In the genomic region with DNA sequence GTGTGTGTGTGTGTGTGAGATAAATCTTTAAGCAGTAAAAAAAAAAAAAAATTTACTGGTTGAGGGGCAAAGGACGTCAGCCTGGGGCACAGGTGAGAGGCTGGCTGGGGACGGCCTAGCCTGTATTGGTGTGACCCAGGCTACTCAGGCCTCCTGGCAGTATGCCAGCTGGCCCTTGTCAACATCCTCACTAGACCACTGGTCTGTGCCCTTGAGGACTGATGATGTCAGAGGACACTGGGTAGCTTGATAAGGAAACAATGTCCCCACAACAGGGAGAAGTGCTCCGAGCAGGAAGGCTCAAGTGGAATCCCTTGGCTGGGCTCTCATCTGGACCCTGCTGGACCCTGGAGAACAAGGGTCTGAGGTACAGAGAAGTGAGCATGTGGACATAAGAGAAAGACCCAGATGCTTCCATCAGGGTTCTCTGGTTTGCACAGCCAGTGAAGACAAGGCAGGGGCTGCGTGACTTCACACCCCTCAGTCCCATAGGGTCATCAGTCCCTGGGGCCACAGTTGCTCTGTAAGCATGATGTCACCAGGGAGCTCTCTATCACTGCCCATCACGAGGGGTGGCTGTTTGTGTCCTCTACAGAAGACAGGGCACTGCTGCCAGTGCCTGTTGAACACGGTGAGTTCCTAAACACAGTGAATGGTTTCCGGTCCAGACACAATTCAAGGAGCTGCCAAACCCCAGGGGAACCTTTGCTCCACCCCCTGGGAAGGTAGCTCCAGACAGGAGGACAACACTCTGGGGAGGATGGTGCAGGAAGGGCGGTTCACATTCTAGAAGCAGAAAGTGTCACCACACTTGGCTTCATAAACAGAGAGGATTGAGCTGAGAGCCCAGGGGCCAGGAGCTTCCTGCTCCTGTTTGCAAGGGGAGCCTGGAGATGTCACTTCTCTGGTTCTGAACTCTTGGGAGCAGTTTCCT, we compare ENCODE assay signal across 9 mouse cellular contexts. TPM values are rescaled to one million over a fixed set of nuclear protein-coding genes. Genes with fewer than 3 reads are reported as not detected.
A peak's percentile ranks its signal among the peaks of the same experiment; 100 is the strongest.
DNase-seq lines count a peak whose midpoint lies in the region; ATAC-seq and TF ChIP-seq lines count a peak whose summit lies in the region.
"Had no signal": no experiment of that assay in that cellular context is flagged by ENCODE, and none has a peak within 500 bp of the region (broad histone marks: within the 10 kb centered on the region; RNA-seq: fewer than 3 reads in every experiment).

No protein-coding gene starts in this region.

- ATAC-seq in intestine, embryonic 15.5 days = peak; percentile 41
- ATAC-seq in liver, embryonic 14.5 days (ENCODE audit: insufficient read depth) = 0 out of 2 replicates have a peak, but pooled peaks have one; percentile 31

- DNase-seq in ovary, postnatal 36 days (ENCODE audit: low spot score) = peak; percentile 53
- DNase-seq in ovary, postnatal 10 days (ENCODE audit: low spot score) = no peak
- no peak for DNase-seq in liver, embryonic 14.5 days (ENCODE audit: low read depth in 3 of 3, low spot score in 3 of 3)
- no peak for DNase-seq in embryo, embryonic 10 days (ENCODE audit: low spot score)
- DNase-seq in thymus, postnatal 36 days = no peak
- no peak for DNase-seq in left cerebral cortex, adult 9 months (ENCODE audit: low spot score in 2 of 2)
- no peak for DNase-seq in spleen, postnatal 4 days (ENCODE audit: low spot score in 2 of 2)

- TF ChIP-seq CTCF in liver, embryonic 14.5 days (IDR thresholded peaks at IDR 0.05; ENCODE audit: low read depth) = no peak

- no peak for TF ChIP-seq EP300 in liver, embryonic 14.5 days (IDR thresholded peaks at IDR 0.05; ENCODE audit: low read depth)

- H3K4me3 ChIP-seq in intestine, embryonic 15.5 days (replicated peaks) = no peak overlapping the region
- no peak overlapping the region for H3K4me3 ChIP-seq in liver, embryonic 14.5 days (ENCODE audit: insufficient read depth in 1 of 2, low read depth in 2 of 2, low read length in 2 of 2)
- H3K4me3 ChIP-seq: neural tube, embryonic 13.5 days had no signal

- no peaks in the 10 kb centered on the region for H3K27me3 ChIP-seq in intestine, embryonic 15.5 days (replicated peaks)
- H3K27me3 ChIP-seq in liver, embryonic 14.5 days (ENCODE audit: control insufficient read depth, insufficient read depth, low read length) = peaks cover 3% of the 10 kb centered on the region; the same call in 1 of the 2 replicates
- H3K27me3 ChIP-seq: neural tube, embryonic 13.5 days had no signal

- no peak overlapping the region for H3K4me2 ChIP-seq in intestine, embryonic 15.5 days (replicated peaks)
- H3K4me2 ChIP-seq in liver, embryonic 14.5 days (ENCODE audit: low read depth) = no peak overlapping the region
- H3K4me2 ChIP-seq: neural tube, embryonic 13.5 days had no signal

- no peak overlapping the region for H3K9ac ChIP-seq in intestine, embryonic 15.5 days
- H3K9ac ChIP-seq in liver, embryonic 14.5 days (replicated peaks) = no peak overlapping the region
- H3K9ac ChIP-seq: neural tube, embryonic 13.5 days had no signal

- no peaks in the 10 kb centered on the region for H3K36me3 ChIP-seq in intestine, embryonic 15.5 days
- H3K36me3 ChIP-seq in liver, embryonic 14.5 days (replicated peaks; ENCODE audit: control insufficient read depth, insufficient read depth, low read depth) = no peaks in the 10 kb centered on the region
- H3K36me3 ChIP-seq: neural tube, embryonic 13.5 days had no signal

- peaks cover 8% of the 10 kb centered on the region for H3K4me1 ChIP-seq in intestine, embryonic 15.5 days (replicated peaks)
- 0 out of 4 replicates have a peak, but pooled peaks cover 0 to 6% of the 10 kb centered on the region in 2 experiments for H3K4me1 ChIP-seq in liver, embryonic 14.5 days (replicated peaks; ENCODE audit: control insufficient read depth in 2 of 2, insufficient read depth in 2 of 2, low read length in 1 of 2)
- H3K4me1 ChIP-seq: neural tube, embryonic 13.5 days had no signal

- no peak overlapping the region for H3K27ac ChIP-seq in intestine, embryonic 15.5 days
- no peak overlapping the region for H3K27ac ChIP-seq in liver, embryonic 14.5 days
- H3K27ac ChIP-seq: neural tube, embryonic 13.5 days had no signal

- no peaks in the 10 kb centered on the region for H3K9me3 ChIP-seq in intestine, embryonic 15.5 days
- no peaks in the 10 kb centered on the region for H3K9me3 ChIP-seq in liver, embryonic 14.5 days (ENCODE audit: control insufficient read depth, low read length)
- H3K9me3 ChIP-seq: neural tube, embryonic 13.5 days had no signal

- WGBS in intestine, embryonic 15.5 days = 43% methylated on average over 8 of the region's 8 CpGs
- 40% methylated on average over 8 of the region's 8 CpGs for WGBS in liver, embryonic 14.5 days (ENCODE audit: insufficient replicate concordance)

RNA-seq across cellular contexts. Expression of a gene that starts 12.8 kb away (rescaled TPM):
- 4.0 and 8.3 TPM in 2 replicates for polyA plus RNA-seq in intestine, embryonic 15.5 days (2015; fragmentation: Nextera tagmentation; extraction: Ambion mirVana)
- polyA plus RNA-seq in liver, embryonic 14.5 days (2012; rRNA removed) = 0.13 and 0.19 TPM in 2 replicates
- 0.06 and 0.10 TPM in 2 replicates for polyA plus RNA-seq in liver, embryonic 14.5 days (2014; fragmentation: Nextera tagmentation; extraction: Ambion mirVana)

RNA-seq across cellular contexts. Expression of a gene that starts 29.1 kb away (rescaled TPM):
- polyA plus RNA-seq in intestine, embryonic 15.5 days (2015; fragmentation: Nextera tagmentation; extraction: Ambion mirVana) = 0.15 and 0.52 TPM in 2 replicates
- polyA plus RNA-seq in liver, embryonic 14.5 days (2012; rRNA removed) = 0.02 and 0.03 TPM in 2 replicates
- polyA plus RNA-seq in liver, embryonic 14.5 days (2014; fragmentation: Nextera tagmentation; extraction: Ambion mirVana) = not detected in 2 replicates

RNA-seq across cellular contexts. Expression of a gene that starts 40.4 kb away (rescaled TPM):
- polyA plus RNA-seq in intestine, embryonic 15.5 days (2015; fragmentation: Nextera tagmentation; extraction: Ambion mirVana) = 0.44 and 0.58 TPM in 2 replicates
- polyA plus RNA-seq in liver, embryonic 14.5 days (2012; rRNA removed) = 1.3 TPM in 2 replicates
- polyA plus RNA-seq in liver, embryonic 14.5 days (2014; fragmentation: Nextera tagmentation; extraction: Ambion mirVana) = 2.7 and 3.7 TPM in 2 replicates
